Mouse (Mus musculus): Measurements from ENCODE around the gene Zfp507. TPM values are rescaled to one million over a fixed set of nuclear protein-coding genes. Genes with fewer than 3 reads are reported as not detected.

The Zfp507 gene
- polyA plus RNA-seq, 1 experiment, result not detected

DNA sequence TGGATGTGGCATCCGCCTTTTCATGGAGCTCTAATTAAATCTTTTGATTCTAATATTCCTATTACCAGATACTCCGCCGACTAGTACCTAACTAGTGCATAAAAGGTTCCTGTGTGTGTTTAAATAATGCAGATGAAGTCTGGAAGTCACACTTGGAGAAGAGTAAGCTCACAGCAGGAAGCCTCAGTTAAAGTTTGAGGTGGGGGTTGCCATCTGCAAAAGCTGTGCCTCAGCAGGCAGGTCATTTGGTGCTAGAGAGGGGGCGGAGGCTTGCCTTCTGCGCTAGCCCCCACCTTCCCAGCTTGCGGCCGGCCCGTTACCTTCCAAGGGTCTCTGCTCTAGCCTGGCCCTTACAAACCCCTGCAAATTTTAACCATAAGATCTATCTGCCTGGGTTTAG, 11.9 kb downstream of the Zfp507 start:
- no peak overlapping the region for H3K4me3 ChIP-seq (ENCODE audit: insufficient read depth, low read length)
- no peak overlapping the region for H3K27ac ChIP-seq (ENCODE audit: insufficient read depth, low read depth, low read length)
- no peak for TF ChIP-seq CTCF (IDR thresholded peaks at IDR 0.05; ENCODE audit: low read depth, low read length)
- no peak for TF ChIP-seq POLR2A (IDR thresholded peaks at IDR 0.05; ENCODE audit: borderline replicate concordance, low read depth, low read length)
- H3K4me1 ChIP-seq (ENCODE audit: control insufficient read depth, insufficient read depth, low read length), result no peaks in the 10 kb centered on the region

DNA sequence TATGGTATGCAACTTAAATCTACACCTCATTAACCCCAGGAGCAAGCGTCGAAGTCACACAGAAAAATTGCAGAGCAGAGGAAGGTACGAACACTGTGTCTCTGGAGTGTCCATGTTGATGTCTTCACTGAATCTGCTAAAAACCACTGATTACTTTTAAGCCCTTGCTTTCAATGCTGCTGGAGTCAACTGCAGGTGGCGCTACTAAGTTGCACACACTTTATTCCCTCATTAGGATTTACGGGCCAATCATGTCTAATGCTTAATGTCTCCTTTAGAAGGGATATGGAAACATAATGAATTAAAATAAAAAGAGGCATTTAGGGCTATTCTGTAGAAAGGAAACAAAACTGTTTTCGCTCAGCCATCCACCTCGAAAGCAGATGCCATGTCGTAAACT, 12.6 kb downstream of the Zfp507 start:
- no peaks in the 10 kb centered on the region for H3K4me1 ChIP-seq (ENCODE audit: control insufficient read depth, insufficient read depth, low read length)
- H3K27ac ChIP-seq (ENCODE audit: insufficient read depth, low read depth, low read length), result no peak overlapping the region
- no peak overlapping the region for H3K4me3 ChIP-seq (ENCODE audit: insufficient read depth, low read length)
- TF ChIP-seq CTCF (IDR thresholded peaks at IDR 0.05; ENCODE audit: low read depth, low read length) (no peak), POLR2A (IDR thresholded peaks at IDR 0.05; ENCODE audit: borderline replicate concordance, low read depth, low read length) (no peak)

DNA sequence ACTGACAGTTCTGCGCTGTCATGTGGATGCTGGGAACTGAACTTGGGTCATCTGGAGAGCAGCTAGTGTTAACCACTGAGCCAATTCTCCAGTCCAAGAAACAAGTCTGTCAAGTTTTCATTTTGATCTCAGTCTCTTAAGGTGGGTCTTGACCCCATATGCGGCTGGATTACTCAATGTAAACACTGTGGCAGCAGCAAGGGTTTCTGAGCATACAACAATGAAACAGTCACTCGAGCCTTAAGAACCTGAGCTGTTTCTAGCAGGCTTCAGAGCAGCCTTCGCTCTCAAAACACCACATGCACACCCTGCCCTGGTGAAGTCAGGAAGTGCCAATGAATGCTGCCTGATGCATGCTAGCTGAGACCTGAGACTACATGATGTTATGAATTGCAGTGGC, 17.2 kb downstream of the Zfp507 start:
- H3K4me3 ChIP-seq (ENCODE audit: insufficient read depth, low read length), result no peak overlapping the region
- no peak overlapping the region for H3K27ac ChIP-seq (ENCODE audit: insufficient read depth, low read depth, low read length)
- no peaks in the 10 kb centered on the region for H3K4me1 ChIP-seq (ENCODE audit: control insufficient read depth, insufficient read depth, low read length)
- TF ChIP-seq CTCF (IDR thresholded peaks at IDR 0.05; ENCODE audit: low read depth, low read length) (no peak), POLR2A (IDR thresholded peaks at IDR 0.05; ENCODE audit: borderline replicate concordance, low read depth, low read length) (no peak)

DNA sequence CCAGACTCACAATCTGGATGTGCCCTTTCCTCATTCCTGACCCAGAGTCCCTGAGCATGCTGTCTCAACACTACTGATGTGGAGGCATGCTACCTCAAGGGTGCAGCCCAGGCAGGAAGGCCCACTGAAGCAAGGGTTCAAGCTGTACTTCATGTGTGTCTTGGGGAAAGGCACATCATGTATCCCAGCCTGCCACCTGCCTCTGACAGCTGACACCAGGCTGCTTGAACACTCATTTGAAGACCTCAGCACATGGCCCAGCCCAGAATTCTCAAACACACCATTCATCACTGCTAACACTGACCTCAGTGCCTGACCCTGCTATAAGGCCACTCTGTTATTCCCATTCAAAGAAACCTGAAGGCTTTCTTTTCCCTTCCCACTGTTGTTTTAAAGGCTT, 20.6 kb downstream of the Zfp507 start:
- Histone ChIP-seq H3K4me3 (ENCODE audit: insufficient read depth, low read length) (no peak overlapping the region), H3K27ac (ENCODE audit: insufficient read depth, low read depth, low read length) (no peak overlapping the region), H3K4me1 (ENCODE audit: control insufficient read depth, insufficient read depth, low read length) (no peaks in the 10 kb centered on the region)
- TF ChIP-seq POLR2A (IDR thresholded peaks at IDR 0.05; ENCODE audit: borderline replicate concordance, low read depth, low read length) (no peak), CTCF (IDR thresholded peaks at IDR 0.05; ENCODE audit: low read depth, low read length) (no peak)

DNA sequence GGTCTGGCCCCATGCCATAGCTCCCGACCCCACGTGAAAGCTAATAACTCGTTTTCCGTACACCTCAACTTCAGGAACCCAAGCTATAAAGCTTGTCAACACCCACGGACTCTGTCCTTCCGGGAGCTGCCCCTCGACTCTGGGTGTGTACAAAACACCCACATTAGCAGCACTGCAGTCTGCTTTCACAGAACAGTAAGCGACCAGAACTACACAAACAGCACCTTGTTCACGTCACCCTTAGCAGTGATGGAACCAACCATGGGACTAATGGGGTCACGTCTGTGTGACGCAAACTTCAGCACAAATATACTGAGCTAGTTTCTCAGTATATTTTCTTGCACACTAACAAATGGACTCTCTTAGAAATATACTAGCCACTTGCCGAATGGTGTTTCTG, 28.7 kb downstream of the Zfp507 start:
- H3K27ac ChIP-seq (ENCODE audit: insufficient read depth, low read depth, low read length), result no peak overlapping the region
- H3K4me1 ChIP-seq (ENCODE audit: control insufficient read depth, insufficient read depth, low read length), result no peaks in the 10 kb centered on the region
- H3K4me3 ChIP-seq (ENCODE audit: insufficient read depth, low read length), result no peak overlapping the region
- no peak for TF ChIP-seq POLR2A (IDR thresholded peaks at IDR 0.05; ENCODE audit: borderline replicate concordance, low read depth, low read length)
- TF ChIP-seq CTCF (IDR thresholded peaks at IDR 0.05; ENCODE audit: low read depth, low read length), result no peak

DNA sequence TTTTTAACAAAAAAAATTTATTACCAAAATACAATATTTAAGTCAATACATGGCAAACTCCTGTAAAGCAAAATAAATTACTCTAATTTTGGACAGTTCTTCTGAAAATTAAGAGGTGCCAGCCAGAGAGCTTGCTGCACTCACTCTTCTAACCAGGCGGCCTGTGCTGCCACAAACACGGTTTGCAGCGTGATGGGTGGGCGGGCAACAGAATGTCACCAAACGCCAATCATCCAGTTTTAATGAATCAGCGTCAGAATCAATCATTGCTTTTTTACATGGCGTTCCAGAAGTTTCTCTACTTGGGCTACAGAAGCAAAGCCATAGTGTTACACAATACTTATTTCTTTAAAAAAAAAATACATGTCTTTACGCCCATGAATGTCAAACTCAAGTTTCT, 30.5 kb downstream of the Zfp507 start:
- Histone ChIP-seq H3K4me1 (ENCODE audit: control insufficient read depth, insufficient read depth, low read length) (no peaks in the 10 kb centered on the region), H3K27ac (ENCODE audit: insufficient read depth, low read depth, low read length) (no peak overlapping the region), H3K4me3 (ENCODE audit: insufficient read depth, low read length) (no peak overlapping the region)
- TF ChIP-seq CTCF (IDR thresholded peaks at IDR 0.05; ENCODE audit: low read depth, low read length) (no peak), POLR2A (IDR thresholded peaks at IDR 0.05; ENCODE audit: borderline replicate concordance, low read depth, low read length) (no peak)

DNA sequence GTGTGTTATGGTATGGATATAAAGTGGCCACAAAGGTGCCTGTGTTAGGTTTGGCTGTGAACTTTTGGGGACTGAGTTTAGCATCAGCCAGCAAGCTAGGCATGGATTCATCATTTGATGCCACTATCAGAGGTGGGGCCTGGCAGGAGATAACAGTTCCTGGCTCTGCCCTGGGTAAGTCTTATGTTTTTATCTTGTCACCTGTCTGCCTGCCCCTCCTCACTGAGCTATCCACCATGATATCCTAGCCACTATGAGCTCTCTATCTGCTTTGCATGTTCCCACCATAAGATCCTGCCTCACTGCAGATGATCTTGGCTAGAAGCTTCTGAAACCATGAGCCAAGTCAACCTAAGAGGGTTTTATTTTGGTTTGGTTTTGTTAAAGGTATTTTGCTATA, 31.7 kb downstream of the Zfp507 start:
- no peak for TF ChIP-seq POLR2A (IDR thresholded peaks at IDR 0.05; ENCODE audit: borderline replicate concordance, low read depth, low read length)
- TF ChIP-seq CTCF (IDR thresholded peaks at IDR 0.05; ENCODE audit: low read depth, low read length), result no peak
- Histone ChIP-seq H3K4me3 (ENCODE audit: insufficient read depth, low read length) (no peak overlapping the region), H3K27ac (ENCODE audit: insufficient read depth, low read depth, low read length) (no peak overlapping the region), H3K4me1 (ENCODE audit: control insufficient read depth, insufficient read depth, low read length) (no peaks in the 10 kb centered on the region)

DNA sequence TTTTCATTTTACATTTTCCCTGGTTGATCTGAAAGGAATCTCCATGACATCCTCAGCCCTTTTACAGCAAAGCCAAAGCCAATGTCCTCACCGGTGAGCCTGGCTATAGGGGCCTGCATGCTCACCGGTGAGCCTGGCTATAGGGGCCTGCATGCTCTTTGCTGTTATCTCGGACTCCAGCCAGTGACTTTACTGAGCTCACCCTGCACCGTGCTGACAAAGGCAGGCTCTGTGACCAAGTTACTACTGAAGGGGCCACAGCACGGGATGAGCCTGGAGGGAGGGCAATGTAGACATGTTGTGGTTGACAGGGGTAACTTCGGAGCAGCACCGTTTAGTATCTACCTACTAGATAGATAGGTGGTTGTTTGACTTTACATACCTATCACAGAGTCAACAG, 32.7 kb downstream of the Zfp507 start:
- H3K4me3 ChIP-seq (ENCODE audit: insufficient read depth, low read length), result no peak overlapping the region
- TF ChIP-seq POLR2A (IDR thresholded peaks at IDR 0.05; ENCODE audit: borderline replicate concordance, low read depth, low read length) (no peak), CTCF (IDR thresholded peaks at IDR 0.05; ENCODE audit: low read depth, low read length) (no peak)
- H3K27ac ChIP-seq (ENCODE audit: insufficient read depth, low read depth, low read length), result no peak overlapping the region
- no peaks in the 10 kb centered on the region for H3K4me1 ChIP-seq (ENCODE audit: control insufficient read depth, insufficient read depth, low read length)

DNA sequence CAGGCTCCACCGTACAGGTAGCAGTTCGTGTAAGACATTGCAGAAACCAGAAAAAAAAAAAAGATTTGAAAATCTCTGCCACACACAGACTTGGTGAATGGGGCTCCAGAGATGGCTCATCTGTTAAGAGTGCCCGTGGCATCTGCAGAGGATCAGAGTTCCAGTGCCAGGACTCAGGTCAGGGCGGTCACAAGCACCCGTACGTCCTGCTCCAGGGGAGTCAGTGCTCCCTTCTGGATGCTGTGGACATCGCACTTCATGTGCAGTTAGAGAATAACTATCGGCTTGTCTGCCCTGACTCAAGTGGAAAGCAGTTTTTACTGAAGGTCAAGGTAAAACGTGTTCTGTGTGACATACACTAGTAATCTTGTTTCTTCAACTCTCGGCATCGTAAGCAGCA, 38.3 kb downstream of the Zfp507 start:
- H3K27ac ChIP-seq (ENCODE audit: insufficient read depth, low read depth, low read length), result no peak overlapping the region
- no peak for TF ChIP-seq POLR2A (IDR thresholded peaks at IDR 0.05; ENCODE audit: borderline replicate concordance, low read depth, low read length)
- TF ChIP-seq CTCF (IDR thresholded peaks at IDR 0.05; ENCODE audit: low read depth, low read length), result no peak
- H3K4me1 ChIP-seq (ENCODE audit: control insufficient read depth, insufficient read depth, low read length), result no peaks in the 10 kb centered on the region
- H3K4me3 ChIP-seq (ENCODE audit: insufficient read depth, low read length), result no peak overlapping the region

DNA sequence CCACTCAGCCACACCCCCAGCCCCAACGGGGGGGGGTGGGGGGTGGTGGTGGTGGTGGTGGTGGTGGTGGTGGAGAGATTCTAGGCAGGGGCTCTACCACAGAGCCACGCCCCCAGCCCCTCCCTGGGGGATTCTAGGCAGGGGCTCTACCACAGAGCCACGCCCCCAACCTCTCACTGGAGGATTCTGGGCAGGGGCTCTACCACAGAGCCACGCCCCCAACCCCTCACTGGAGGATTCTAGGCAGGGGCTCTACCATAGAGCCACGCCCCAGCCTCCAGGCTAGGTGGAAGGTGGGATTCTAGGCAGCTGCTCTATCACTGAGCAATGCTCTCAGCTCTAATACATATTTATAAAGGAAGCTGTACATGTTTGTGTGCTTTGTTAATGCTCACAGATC, 41.0 kb downstream of the Zfp507 start:
- Histone ChIP-seq H3K4me3 (ENCODE audit: insufficient read depth, low read length) (no peak overlapping the region), H3K27ac (ENCODE audit: insufficient read depth, low read depth, low read length) (no peak overlapping the region), H3K4me1 (ENCODE audit: control insufficient read depth, insufficient read depth, low read length) (no peaks in the 10 kb centered on the region)
- TF ChIP-seq POLR2A (IDR thresholded peaks at IDR 0.05; ENCODE audit: borderline replicate concordance, low read depth, low read length) (no peak), CTCF (IDR thresholded peaks at IDR 0.05; ENCODE audit: low read depth, low read length) (no peak)

DNA sequence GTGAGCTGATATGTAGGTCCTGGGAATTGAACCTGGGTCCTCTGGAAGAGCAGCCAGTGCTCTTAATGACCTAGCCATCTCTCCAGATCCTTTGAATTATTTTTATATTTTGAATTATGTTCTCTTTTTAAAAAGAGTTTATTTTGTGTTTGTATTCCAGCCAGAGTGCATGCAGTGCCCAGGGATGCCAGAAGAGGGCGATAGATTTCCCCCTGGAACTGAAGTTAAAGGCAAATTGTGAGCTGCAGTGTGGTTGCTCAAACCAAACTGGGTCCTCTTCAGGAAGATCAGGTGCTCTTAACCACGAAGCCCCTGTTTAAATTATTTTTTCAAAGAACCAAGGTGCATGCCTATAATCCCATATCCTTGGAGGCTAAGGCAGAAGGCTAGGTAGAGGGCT, 43.2 kb downstream of the Zfp507 start:
- TF ChIP-seq CTCF (IDR thresholded peaks at IDR 0.05; ENCODE audit: low read depth, low read length) (no peak), POLR2A (IDR thresholded peaks at IDR 0.05; ENCODE audit: borderline replicate concordance, low read depth, low read length) (no peak)
- Histone ChIP-seq H3K4me3 (ENCODE audit: insufficient read depth, low read length) (no peak overlapping the region), H3K27ac (ENCODE audit: insufficient read depth, low read depth, low read length) (no peak overlapping the region), H3K4me1 (ENCODE audit: control insufficient read depth, insufficient read depth, low read length) (no peaks in the 10 kb centered on the region)

All from bone marrow macrophage, adult 2 months (primary cell).